Mouse (Mus musculus): ENCODE measurements around the gene Kif1bp.

- TF ChIP-seq CHD2 (IDR thresholded peaks at IDR 0.05; ENCODE audit: low read depth, low read length) (no peak), ZNF384 (IDR thresholded peaks at IDR 0.05; ENCODE audit: low read depth, low read length) (no peak), MAFK (IDR thresholded peaks at IDR 0.05; ENCODE audit: insufficient read depth, low read depth, low read length) (no peak), ZC3H11A (IDR thresholded peaks at IDR 0.05; ENCODE audit: borderline replicate concordance, low read depth, low read length) (no peak)
These were observed 69.1 kb downstream of the Kif1bp start for GRCm38 (mm10) chr10:62509032-62509656.

Data from ES-E14 (cell line).